Mouse (Mus musculus): ENCODE results near the gene Cyp2t4. TPM values are rescaled to one million over a fixed set of nuclear protein-coding genes. Genes with fewer than 3 reads are reported as not detected.

Cyp2t4 gene
- total RNA-seq, 1 experiment = 0.58 TPM

DNA sequence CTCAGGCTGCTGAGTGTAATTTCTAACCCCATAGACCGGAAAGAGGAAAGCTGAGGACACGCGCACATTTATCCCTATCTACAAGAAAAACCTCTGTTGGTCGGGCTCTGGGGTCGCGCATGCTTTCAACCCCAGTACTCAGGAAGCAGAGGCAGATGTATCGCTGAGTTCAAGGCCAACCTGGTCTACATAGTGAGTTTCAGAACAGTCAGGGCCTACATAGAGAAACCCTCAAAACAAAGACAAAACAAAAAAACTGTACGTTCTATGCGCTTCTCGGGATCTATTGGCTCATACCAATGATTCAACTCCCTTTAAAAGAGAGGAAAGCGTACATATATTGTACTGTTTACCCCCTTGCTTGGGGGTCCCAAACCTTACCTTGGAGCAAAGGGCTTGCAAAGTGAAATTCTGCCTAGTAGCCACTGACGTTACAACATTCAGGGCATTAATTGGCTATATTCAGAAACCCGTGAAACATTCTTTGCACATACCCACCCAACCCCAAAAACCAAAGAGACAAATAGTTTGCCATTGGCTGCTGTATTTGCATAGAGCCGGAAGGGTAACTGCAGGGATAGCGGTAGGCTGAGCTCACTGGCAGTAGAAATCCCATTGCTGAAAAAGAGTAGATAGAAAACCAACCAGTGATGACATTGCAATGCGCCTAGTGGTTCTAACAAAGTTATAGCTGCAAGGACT, 25.9 kb downstream of the Cyp2t4 start:
- H3K9ac ChIP-seq (ENCODE audit: insufficient read depth, low read depth, low read length, poor library complexity, severe bottlenecking) = peak overlapping the region; percentile 72

DNA sequence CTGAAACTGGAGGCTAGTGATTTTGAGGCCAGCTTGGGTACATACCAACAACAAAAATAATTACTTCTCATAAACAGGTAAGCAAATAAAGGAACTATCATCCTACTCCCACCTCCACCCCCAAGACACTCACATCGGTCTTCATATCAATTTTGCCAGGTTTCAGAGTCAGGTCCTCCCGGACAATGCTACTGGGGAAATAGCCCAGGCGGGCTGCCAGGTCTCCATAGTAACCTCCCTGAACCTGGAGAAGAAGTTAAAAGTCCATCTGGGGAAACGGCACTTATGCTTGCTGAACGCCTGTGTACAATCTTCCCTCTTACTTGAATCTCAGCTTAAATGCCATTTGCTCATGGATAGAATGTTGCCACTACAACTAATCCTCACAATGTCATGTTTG, 26.5 kb downstream of the Cyp2t4 start:
- peak overlapping the region; percentile 55; the same call in 1 of the 2 replicates for H3K9ac ChIP-seq (ENCODE audit: insufficient read depth, low read depth, low read length, poor library complexity, severe bottlenecking)
- H3K4me3 ChIP-seq (ENCODE audit: insufficient read depth in 1 of 2, low read depth in 1 of 2, low read length in 2 of 2, poor library complexity in 1 of 2, severe bottlenecking in 1 of 2) = peak overlapping the region; percentile 56 to 83
- H3K4me1 ChIP-seq (ENCODE audit: control insufficient read depth in 2 of 2, insufficient read depth in 2 of 2, low read length in 2 of 2, poor library complexity in 1 of 2) = peaks cover 8 to 17% of the 10 kb centered on the region in 2 experiments
- H3K27ac ChIP-seq (ENCODE audit: insufficient read depth, low read depth, low read length, poor library complexity, severe bottlenecking) = peak overlapping the region; percentile 83; the same call in 1 of the 2 replicates
- TF ChIP-seq ZC3H11A (IDR thresholded peaks at IDR 0.05; ENCODE audit: borderline replicate concordance, low read depth, low read length) = no peak
- no peak for TF ChIP-seq CHD2 (IDR thresholded peaks at IDR 0.05; ENCODE audit: low read depth, low read length)
- H3K36me3 ChIP-seq (ENCODE audit: control insufficient read depth, insufficient read depth, low read length, poor library complexity, severe bottlenecking) = peaks cover 7% of the 10 kb centered on the region
- H3K9me3 ChIP-seq (ENCODE audit: control insufficient read depth, insufficient read depth, low read depth, low read length) = no peaks in the 10 kb centered on the region
- in situ Hi-C loops (cut with MboI; ENCODE audit: low sequenced_read_pairs in 2 of 2, unreplicated experiment in 2 of 2) = no loop called here
- DNase-seq (ENCODE audit: low read depth, low spot score) = no peak

More for the DNA sequence above, 25.9 kb downstream of the Cyp2t4 start:
- Histone ChIP-seq H3K4me1 (ENCODE audit: control insufficient read depth in 2 of 2, insufficient read depth in 2 of 2, low read length in 2 of 2, poor library complexity in 1 of 2) (peaks cover 8 to 22% of the 10 kb centered on the region in 2 experiments), H3K36me3 (ENCODE audit: control insufficient read depth, insufficient read depth, low read length, poor library complexity, severe bottlenecking) (peaks cover 3% of the 10 kb centered on the region), H3K27ac (ENCODE audit: insufficient read depth, low read depth, low read length, poor library complexity, severe bottlenecking) (peak overlapping the region; percentile 83), H3K9me3 (ENCODE audit: control insufficient read depth, insufficient read depth, low read depth, low read length) (no peaks in the 10 kb centered on the region), H3K4me3 (ENCODE audit: insufficient read depth in 1 of 2, low read depth in 1 of 2, low read length in 2 of 2, poor library complexity in 1 of 2, severe bottlenecking in 1 of 2) (peak overlapping the region; percentile 64 to 83)
- in situ Hi-C loops (cut with MboI; ENCODE audit: low sequenced_read_pairs in 2 of 2, unreplicated experiment in 2 of 2) = no loop called here
- no peak for DNase-seq (ENCODE audit: low read depth, low spot score)
- no peak for TF ChIP-seq ZNF384 (IDR thresholded peaks at IDR 0.05; ENCODE audit: low read depth, low read length)
- no peak for TF ChIP-seq HCFC1 (IDR thresholded peaks at IDR 0.05; ENCODE audit: borderline replicate concordance, insufficient read depth, low read length)
- no peak for TF ChIP-seq MAFK (IDR thresholded peaks at IDR 0.05; ENCODE audit: insufficient read depth, low read depth, low read length)
- no peak for TF ChIP-seq ZC3H11A (IDR thresholded peaks at IDR 0.05; ENCODE audit: borderline replicate concordance, low read depth, low read length)
- TF ChIP-seq CHD2 (IDR thresholded peaks at IDR 0.05; ENCODE audit: low read depth, low read length) = no peak

- in situ Hi-C loops (cut with MboI; ENCODE audit: low sequenced_read_pairs in 2 of 2, unreplicated experiment in 2 of 2) = no loop called here
- Histone ChIP-seq H3K36me3 (ENCODE audit: control insufficient read depth, insufficient read depth, low read length, poor library complexity, severe bottlenecking) (peaks cover 16% of the 10 kb centered on the region), H3K9me3 (ENCODE audit: control insufficient read depth, insufficient read depth, low read depth, low read length) (no peaks in the 10 kb centered on the region), H3K4me3 (ENCODE audit: insufficient read depth in 1 of 2, low read depth in 1 of 2, low read length in 2 of 2, poor library complexity in 1 of 2, severe bottlenecking in 1 of 2) (peak within 1 kb of the TSS; percentile 56 to 83), H3K4me1 (ENCODE audit: control insufficient read depth in 2 of 2, insufficient read depth in 2 of 2, low read length in 2 of 2, poor library complexity in 1 of 2) (peaks cover 8 to 17% of the 10 kb centered on the region in 2 experiments), H3K9ac (ENCODE audit: insufficient read depth, low read depth, low read length, poor library complexity, severe bottlenecking) (peak within 1 kb of the TSS; percentile 74; the same call in 1 of the 2 replicates), H3K27ac (ENCODE audit: insufficient read depth, low read depth, low read length, poor library complexity, severe bottlenecking) (peak within 1 kb of the TSS; percentile 83)
- TF ChIP-seq ZC3H11A (IDR thresholded peaks at IDR 0.05; ENCODE audit: borderline replicate concordance, low read depth, low read length) (no peak), CHD2 (IDR thresholded peaks at IDR 0.05; ENCODE audit: low read depth, low read length) (no peak), ZNF384 (IDR thresholded peaks at IDR 0.05; ENCODE audit: low read depth, low read length) (no peak), HCFC1 (IDR thresholded peaks at IDR 0.05; ENCODE audit: borderline replicate concordance, insufficient read depth, low read length) (no peak)
- DNase-seq (ENCODE audit: low read depth, low spot score) = no peak
These were observed 27.6 kb downstream of the Cyp2t4 start, which contains the start of the genes Gm21983 and Mia for GRCm38 (mm10) chr7:27180837-27181695. Gm21983 (minus strand) TSS chr7:27181086. Mia (minus strand) TSS chr7:27181157.

GRCm38 (mm10) chr7:27182498-27182897, 29.0 kb downstream of the Cyp2t4 start:
- Histone ChIP-seq H3K36me3 (ENCODE audit: control insufficient read depth, insufficient read depth, low read length, poor library complexity, severe bottlenecking) (peaks cover 28% of the 10 kb centered on the region), H3K27ac (ENCODE audit: insufficient read depth, low read depth, low read length, poor library complexity, severe bottlenecking) (no peak overlapping the region), H3K4me3 (ENCODE audit: insufficient read depth in 1 of 2, low read depth in 1 of 2, low read length in 2 of 2, poor library complexity in 1 of 2, severe bottlenecking in 1 of 2) (no peak overlapping the region), H3K4me1 (ENCODE audit: control insufficient read depth in 2 of 2, insufficient read depth in 2 of 2, low read length in 2 of 2, poor library complexity in 1 of 2) (peaks cover 8 to 17% of the 10 kb centered on the region in 2 experiments), H3K9me3 (ENCODE audit: control insufficient read depth, insufficient read depth, low read depth, low read length) (no peaks in the 10 kb centered on the region), H3K9ac (ENCODE audit: insufficient read depth, low read depth, low read length, poor library complexity, severe bottlenecking) (no peak overlapping the region)
- DNase-seq (ENCODE audit: low read depth, low spot score) = no peak
- in situ Hi-C loops (cut with MboI; ENCODE audit: low sequenced_read_pairs in 2 of 2, unreplicated experiment in 2 of 2) = no loop called here
- no peak for TF ChIP-seq HCFC1 (IDR thresholded peaks at IDR 0.05; ENCODE audit: borderline replicate concordance, insufficient read depth, low read length)
- TF ChIP-seq CHD2 (IDR thresholded peaks at IDR 0.05; ENCODE audit: low read depth, low read length) = no peak
